Mouse (Mus musculus): ENCODE data around the gene Gm17654. TPM values are rescaled to one million over a fixed set of nuclear protein-coding genes. Genes with fewer than 3 reads are reported as not detected.
"Not testable (repeated sequence)": the region's sequence is repeated elsewhere in the genome, so short reads cannot be mapped to it uniquely, and the experiment has no call there.

Gene Gm17654
- polyA plus RNA-seq (2014; fragmentation: Nextera tagmentation; extraction: Ambion mirVana), result not detected in 2 replicates

- not testable (repeated sequence) for H3K9me3 ChIP-seq (ENCODE audit: control insufficient read depth, low read length); H3K4me1 ChIP-seq (replicated peaks; ENCODE audit: control insufficient read depth, insufficient read depth, low read length); ATAC-seq (ENCODE audit: low FRiP score); H3K27me3 ChIP-seq (ENCODE audit: control insufficient read depth, insufficient read depth, low read length); DNase-seq (ENCODE audit: low spot score); H3K27ac ChIP-seq; H3K36me3 ChIP-seq (replicated peaks; ENCODE audit: control insufficient read depth, insufficient read depth); H3K9ac ChIP-seq; H3K4me3 ChIP-seq (replicated peaks; ENCODE audit: low read length); H3K4me2 ChIP-seq (replicated peaks)
- WGBS, result 94% methylated on average over 1 of the region's 2 CpGs
Observed at GRCm38 (mm10) chr14:43579046-43579445, at the start of gene Gm17654. Gm17654 (minus strand) TSS chr14:43579146.

DNA sequence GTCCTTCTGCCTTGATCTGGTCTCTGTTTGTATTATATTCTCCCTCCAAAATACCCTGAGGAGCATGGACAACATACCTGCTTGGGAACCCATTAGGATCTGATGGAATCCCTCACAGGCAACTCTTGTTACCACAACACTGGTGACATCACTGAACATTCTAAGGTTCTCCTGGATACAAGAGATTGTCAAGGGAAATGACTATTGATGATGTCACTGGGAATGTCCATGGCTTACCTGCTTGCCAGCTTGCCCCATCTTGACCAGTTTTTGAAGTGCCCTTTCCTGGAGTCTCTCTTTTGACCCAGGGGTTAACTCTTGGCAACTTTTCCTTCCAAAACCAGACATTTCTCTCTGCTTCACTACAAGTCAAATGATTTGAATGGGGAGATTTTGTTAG is 29.0 kb upstream of the Gm17654 start, which contains the start of gene Gm10375:
Gene Gm10375 (minus strand): TSS at position 101 of the 400 bp plus-strand sequence.
- not testable (repeated sequence) for H3K27ac ChIP-seq; H3K4me3 ChIP-seq (replicated peaks; ENCODE audit: low read length); H3K4me1 ChIP-seq (replicated peaks; ENCODE audit: control insufficient read depth, insufficient read depth, low read length); DNase-seq (ENCODE audit: low spot score); H3K36me3 ChIP-seq (replicated peaks; ENCODE audit: control insufficient read depth, insufficient read depth); H3K4me2 ChIP-seq (replicated peaks); H3K9ac ChIP-seq; H3K27me3 ChIP-seq (ENCODE audit: control insufficient read depth, insufficient read depth, low read length); ATAC-seq (ENCODE audit: low FRiP score); H3K9me3 ChIP-seq (ENCODE audit: control insufficient read depth, low read length)

- H3K9ac ChIP-seq; H3K4me1 ChIP-seq (replicated peaks; ENCODE audit: control insufficient read depth, insufficient read depth, low read length); H3K27ac ChIP-seq; H3K36me3 ChIP-seq (replicated peaks; ENCODE audit: control insufficient read depth, insufficient read depth); DNase-seq (ENCODE audit: low spot score); H3K27me3 ChIP-seq (ENCODE audit: control insufficient read depth, insufficient read depth, low read length); H3K4me3 ChIP-seq (replicated peaks; ENCODE audit: low read length); ATAC-seq (ENCODE audit: low FRiP score); H3K9me3 ChIP-seq (ENCODE audit: control insufficient read depth, low read length); H3K4me2 ChIP-seq (replicated peaks): not testable (repeated sequence)
- 89% methylated on average over 3 of the region's 4 CpGs for WGBS
Observed at GRCm38 (mm10) chr14:43577969-43578368, 977 bp downstream of the Gm17654 start.

GRCm38 (mm10) chr14:43552271-43552670 is 26.7 kb downstream of the Gm17654 start:
- not testable (repeated sequence) for H3K27me3 ChIP-seq (ENCODE audit: control insufficient read depth, insufficient read depth, low read length); H3K36me3 ChIP-seq (replicated peaks; ENCODE audit: control insufficient read depth, insufficient read depth); H3K9me3 ChIP-seq (ENCODE audit: control insufficient read depth, low read length); DNase-seq (ENCODE audit: low spot score); H3K4me1 ChIP-seq (replicated peaks; ENCODE audit: control insufficient read depth, insufficient read depth, low read length); H3K27ac ChIP-seq; ATAC-seq (ENCODE audit: low FRiP score); H3K4me2 ChIP-seq (replicated peaks); H3K4me3 ChIP-seq (replicated peaks; ENCODE audit: low read length); H3K9ac ChIP-seq
- 84% methylated on average over 2 of the region's 2 CpGs for WGBS

- ATAC-seq (ENCODE audit: low FRiP score); H3K4me1 ChIP-seq (replicated peaks; ENCODE audit: control insufficient read depth, insufficient read depth, low read length); H3K4me3 ChIP-seq (replicated peaks; ENCODE audit: low read length); H3K9me3 ChIP-seq (ENCODE audit: control insufficient read depth, low read length); H3K27me3 ChIP-seq (ENCODE audit: control insufficient read depth, insufficient read depth, low read length); DNase-seq (ENCODE audit: low spot score); H3K4me2 ChIP-seq (replicated peaks); H3K36me3 ChIP-seq (replicated peaks; ENCODE audit: control insufficient read depth, insufficient read depth); H3K27ac ChIP-seq; H3K9ac ChIP-seq: not testable (repeated sequence)
Observed at GRCm38 (mm10) chr14:43546281-43546680, 32.7 kb downstream of the Gm17654 start.

- not testable (repeated sequence) for H3K4me1 ChIP-seq (replicated peaks; ENCODE audit: control insufficient read depth, insufficient read depth, low read length); ATAC-seq (ENCODE audit: low FRiP score); H3K9me3 ChIP-seq (ENCODE audit: control insufficient read depth, low read length); H3K36me3 ChIP-seq (replicated peaks; ENCODE audit: control insufficient read depth, insufficient read depth); H3K27ac ChIP-seq; DNase-seq (ENCODE audit: low spot score); H3K4me2 ChIP-seq (replicated peaks); H3K9ac ChIP-seq; H3K4me3 ChIP-seq (replicated peaks; ENCODE audit: low read length); H3K27me3 ChIP-seq (ENCODE audit: control insufficient read depth, insufficient read depth, low read length)
- 86% methylated on average over 1 of the region's 2 CpGs for WGBS
Observed at GRCm38 (mm10) chr14:43543276-43543675, 35.7 kb downstream of the Gm17654 start, which contains the start of gene Gm5799. Gm5799 (plus strand) TSS chr14:43543576.

- H3K27me3 ChIP-seq (ENCODE audit: control insufficient read depth, insufficient read depth, low read length); H3K9ac ChIP-seq; ATAC-seq (ENCODE audit: low FRiP score); H3K27ac ChIP-seq; H3K4me2 ChIP-seq (replicated peaks); H3K9me3 ChIP-seq (ENCODE audit: control insufficient read depth, low read length); H3K36me3 ChIP-seq (replicated peaks; ENCODE audit: control insufficient read depth, insufficient read depth); H3K4me1 ChIP-seq (replicated peaks; ENCODE audit: control insufficient read depth, insufficient read depth, low read length); DNase-seq (ENCODE audit: low spot score); H3K4me3 ChIP-seq (replicated peaks; ENCODE audit: low read length): not testable (repeated sequence)
- WGBS, result 82% methylated on average over 2 of the region's 2 CpGs
Observed at GRCm38 (mm10) chr14:43538144-43538543, 40.8 kb downstream of the Gm17654 start.

DNA sequence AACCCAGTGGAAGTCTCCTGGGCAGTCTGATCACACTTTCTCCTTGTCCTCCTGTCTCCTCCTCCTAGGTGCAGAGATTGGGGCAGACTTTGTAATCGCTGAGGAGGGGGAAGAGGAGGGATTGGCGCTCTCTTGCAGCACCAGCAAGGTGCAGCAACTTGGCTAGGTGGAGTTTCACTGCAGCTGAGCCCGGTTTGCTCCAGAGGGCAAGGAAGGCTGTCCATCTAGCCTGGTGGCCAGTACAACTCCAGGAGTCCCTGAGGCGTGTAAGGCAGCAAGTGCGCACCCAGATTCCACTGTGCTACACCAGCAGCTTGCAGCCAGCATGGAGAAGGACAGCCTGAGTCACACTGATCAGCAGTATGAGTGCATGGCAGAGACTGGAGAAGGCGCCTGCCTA is 46.6 kb downstream of the Gm17654 start:
- not testable (repeated sequence) for H3K4me1 ChIP-seq (replicated peaks; ENCODE audit: control insufficient read depth, insufficient read depth, low read length); H3K27ac ChIP-seq; H3K4me2 ChIP-seq (replicated peaks); H3K9me3 ChIP-seq (ENCODE audit: control insufficient read depth, low read length); H3K36me3 ChIP-seq (replicated peaks; ENCODE audit: control insufficient read depth, insufficient read depth); H3K27me3 ChIP-seq (ENCODE audit: control insufficient read depth, insufficient read depth, low read length); ATAC-seq (ENCODE audit: low FRiP score); H3K9ac ChIP-seq; DNase-seq (ENCODE audit: low spot score); H3K4me3 ChIP-seq (replicated peaks; ENCODE audit: low read length)
- WGBS, result 54% methylated on average over 5 of the region's 6 CpGs

DNA sequence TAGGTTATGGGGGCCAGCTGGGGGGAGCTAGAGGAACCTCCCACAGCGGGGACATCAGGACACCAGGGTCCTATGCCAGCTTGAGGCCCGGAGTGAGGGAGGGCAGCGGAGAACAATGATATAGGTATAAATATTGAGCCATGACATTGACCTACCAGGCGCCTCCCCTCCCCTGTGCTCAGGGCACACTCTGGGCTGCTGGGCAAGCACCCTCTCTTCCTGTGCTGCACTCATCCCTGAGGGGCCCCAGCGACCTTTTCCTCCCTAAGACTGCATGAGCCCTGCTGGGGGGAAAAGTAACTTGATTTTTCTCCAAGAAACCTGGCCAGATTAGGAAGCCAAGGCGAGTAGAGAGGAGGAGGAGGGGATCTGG is 46.9 kb downstream of the Gm17654 start:
- H3K27ac ChIP-seq; H3K27me3 ChIP-seq (ENCODE audit: control insufficient read depth, insufficient read depth, low read length); ATAC-seq (ENCODE audit: low FRiP score); H3K36me3 ChIP-seq (replicated peaks; ENCODE audit: control insufficient read depth, insufficient read depth); H3K4me1 ChIP-seq (replicated peaks; ENCODE audit: control insufficient read depth, insufficient read depth, low read length); DNase-seq (ENCODE audit: low spot score); H3K9me3 ChIP-seq (ENCODE audit: control insufficient read depth, low read length); H3K4me2 ChIP-seq (replicated peaks); H3K4me3 ChIP-seq (replicated peaks; ENCODE audit: low read length); H3K9ac ChIP-seq: not testable (repeated sequence)
- no CpG with 5 or more reads among the region's 6 CpGs for WGBS
